Mouse (Mus musculus) macrophage (primary cell): ENCODE data around the gene Gm37240. TPM values are rescaled to one million over a fixed set of nuclear protein-coding genes. Genes with fewer than 3 reads are reported as not detected.

Experiments used
- H3K27ac ChIP-seq: fragments of 350-480 bp; formaldehyde crosslinking; 2 replicates; pipeline ENCODE4 v1.9.0; 2021
- H3K36me3 ChIP-seq: fragments of 350-480 bp; formaldehyde crosslinking; 2 replicates; pipeline ENCODE4 v1.9.0; 2021; ENCODE audit errors: inconsistent target
- H3K4me3 ChIP-seq: fragments of 350-480 bp; formaldehyde crosslinking; 2 replicates; pipeline ENCODE4 v1.9.0; 2021; ENCODE audit errors: inconsistent target
- H3K79me2 ChIP-seq: fragments of 350-480 bp; formaldehyde crosslinking; 2 replicates; pipeline ENCODE4 v1.9.0; 2021; ENCODE audit errors: inconsistent target
- WGBS: methylation state at CpG from one replicate; pipeline ENCODE4 v1.1.7; 2026; ENCODE audit warnings: inconsistent platforms; ENCODE audit not compliant: missing documents; 5-methylcytosine and 5-hydroxymethylcytosine counted together
- polyA plus RNA-seq: library from polyadenylated mRNA; stranded (reverse); fragments of 250-400 nt; gene quantifications from 3 replicates; pipeline ENCODE4 v1.2.4, GENCODE M21; 2018; ENCODE audit warnings: inconsistent platforms

Gene Gm37240
- polyA plus RNA-seq, 1 experiment from 2014 or later = not detected

GRCm38 (mm10) chr3:85516739-85517396 is 370.4 kb downstream of the Gm37240 start:
- no peaks in the 10 kb centered on the region for H3K36me3 ChIP-seq
- H3K4me3 ChIP-seq = no peak overlapping the region
- H3K79me2 ChIP-seq = no peaks in the 10 kb centered on the region
- WGBS = 93% methylated on average over 11 of the region's 11 CpGs
- H3K27ac ChIP-seq = no peak overlapping the region

- Histone ChIP-seq H3K27ac (no peak overlapping the region), H3K79me2 (no peaks in the 10 kb centered on the region), H3K4me3 (no peak overlapping the region), H3K36me3 (no peaks in the 10 kb centered on the region)
- 89% methylated on average over 11 of the region's 11 CpGs for WGBS
Observed at GRCm38 (mm10) chr3:85514700-85515099, 372.6 kb downstream of the Gm37240 start.

GRCm38 (mm10) chr3:85508717-85509279 is 378.5 kb downstream of the Gm37240 start:
- Histone ChIP-seq H3K79me2 (no peaks in the 10 kb centered on the region), H3K4me3 (no peak overlapping the region), H3K27ac (no peak overlapping the region), H3K36me3 (no peaks in the 10 kb centered on the region)
- WGBS = 95% methylated on average over 3 of the region's 5 CpGs

- no peak overlapping the region for H3K27ac ChIP-seq
- no peaks in the 10 kb centered on the region for H3K79me2 ChIP-seq
- H3K36me3 ChIP-seq = no peaks in the 10 kb centered on the region
- no peak overlapping the region for H3K4me3 ChIP-seq
- WGBS = 85% methylated on average over 3 of the region's 3 CpGs
Observed at GRCm38 (mm10) chr3:85500096-85500495, 387.2 kb downstream of the Gm37240 start.

GRCm38 (mm10) chr3:85496146-85496545 is 391.2 kb downstream of the Gm37240 start:
- no peaks in the 10 kb centered on the region for H3K36me3 ChIP-seq
- WGBS = 81% methylated on average over 4 of the region's 4 CpGs
- H3K79me2 ChIP-seq = no peaks in the 10 kb centered on the region
- H3K4me3 ChIP-seq = no peak overlapping the region
- H3K27ac ChIP-seq = no peak overlapping the region

- Histone ChIP-seq H3K79me2 (no peaks in the 10 kb centered on the region), H3K27ac (no peak overlapping the region), H3K4me3 (no peak overlapping the region), H3K36me3 (no peaks in the 10 kb centered on the region)
- 64% methylated on average over 7 of the region's 8 CpGs for WGBS
Observed at GRCm38 (mm10) chr3:85493796-85494195, 393.5 kb downstream of the Gm37240 start.

- Histone ChIP-seq H3K4me3 (no peak overlapping the region), H3K79me2 (no peaks in the 10 kb centered on the region), H3K27ac (no peak overlapping the region), H3K36me3 (no peaks in the 10 kb centered on the region)
- WGBS = 88% methylated on average over 3 of the region's 3 CpGs
Observed at GRCm38 (mm10) chr3:85490204-85490603, 397.1 kb downstream of the Gm37240 start.

- no peaks in the 10 kb centered on the region for H3K36me3 ChIP-seq
- H3K4me3 ChIP-seq = no peak overlapping the region
- H3K79me2 ChIP-seq = no peaks in the 10 kb centered on the region
- H3K27ac ChIP-seq = no peak overlapping the region
- WGBS = 87% methylated on average over 6 of the region's 6 CpGs
Observed at GRCm38 (mm10) chr3:85487379-85487778, 399.9 kb downstream of the Gm37240 start.

- no peak overlapping the region for H3K27ac ChIP-seq
- 86% methylated on average over 3 of the region's 3 CpGs for WGBS
- no peaks in the 10 kb centered on the region for H3K36me3 ChIP-seq
- H3K79me2 ChIP-seq = no peaks in the 10 kb centered on the region
- no peak overlapping the region for H3K4me3 ChIP-seq
Observed at GRCm38 (mm10) chr3:85485536-85486190, 401.7 kb downstream of the Gm37240 start.

- no peaks in the 10 kb centered on the region for H3K79me2 ChIP-seq
- H3K36me3 ChIP-seq = no peaks in the 10 kb centered on the region
- 51% methylated on average over 5 of the region's 5 CpGs for WGBS
- no peak overlapping the region for H3K4me3 ChIP-seq
- no peak overlapping the region for H3K27ac ChIP-seq
Observed at GRCm38 (mm10) chr3:85482636-85483035, 404.7 kb downstream of the Gm37240 start.

- Histone ChIP-seq H3K27ac (no peak overlapping the region), H3K36me3 (no peaks in the 10 kb centered on the region), H3K79me2 (no peaks in the 10 kb centered on the region), H3K4me3 (no peak overlapping the region)
- 100% methylated on average over 1 of the region's 1 CpGs for WGBS
Observed at GRCm38 (mm10) chr3:85480638-85481037, 406.7 kb downstream of the Gm37240 start.

GRCm38 (mm10) chr3:85478731-85479130 is 408.6 kb downstream of the Gm37240 start:
- WGBS = 89% methylated on average over 8 of the region's 8 CpGs
- Histone ChIP-seq H3K27ac (no peak overlapping the region), H3K79me2 (no peaks in the 10 kb centered on the region), H3K4me3 (no peak overlapping the region), H3K36me3 (no peaks in the 10 kb centered on the region)

- no peak overlapping the region for H3K27ac ChIP-seq
- H3K79me2 ChIP-seq = no peaks in the 10 kb centered on the region
- H3K4me3 ChIP-seq = no peak overlapping the region
- 88% methylated on average over 6 of the region's 6 CpGs for WGBS
- H3K36me3 ChIP-seq = no peaks in the 10 kb centered on the region
Observed at GRCm38 (mm10) chr3:85469711-85470110, 417.6 kb downstream of the Gm37240 start.

GRCm38 (mm10) chr3:85468995-85469394 is 418.3 kb downstream of the Gm37240 start:
- no peak overlapping the region for H3K4me3 ChIP-seq
- no peaks in the 10 kb centered on the region for H3K36me3 ChIP-seq
- H3K27ac ChIP-seq = no peak overlapping the region
- H3K79me2 ChIP-seq = no peaks in the 10 kb centered on the region
- WGBS = 77% methylated on average over 2 of the region's 2 CpGs

- no peak overlapping the region for H3K27ac ChIP-seq
- no peaks in the 10 kb centered on the region for H3K36me3 ChIP-seq
- no peaks in the 10 kb centered on the region for H3K79me2 ChIP-seq
- H3K4me3 ChIP-seq = no peak overlapping the region
- WGBS = 83% methylated on average over 10 of the region's 10 CpGs
Observed at GRCm38 (mm10) chr3:85465283-85466025, 421.9 kb downstream of the Gm37240 start.
